Mouse (Mus musculus) kidney, adult 2 months (tissue): ENCODE results near the gene Polr2a.
"Not testable (repeated sequence)": the region's sequence is repeated elsewhere in the genome, so short reads cannot be mapped to it uniquely, and the experiment has no call there.

Experiments used
- CTCF ChIP-seq: fragments of 200-500 bp; conservative IDR thresholded peaks from 2 replicates; pipeline ENCODE4 v1.5.1; 2011; ENCODE audit warnings: low read depth, mild to moderate bottlenecking, control low read depth, low read length, moderate library complexity, mixed read lengths; ENCODE audit not compliant: insufficient read depth, insufficient read length
- POLR2A ChIP-seq: fragments of 200-500 bp; IDR thresholded peaks from one replicate; pipeline ENCODE4 v1.6.1; 2011; ENCODE audit warnings: low read depth, low read length, control low read depth

DNA sequence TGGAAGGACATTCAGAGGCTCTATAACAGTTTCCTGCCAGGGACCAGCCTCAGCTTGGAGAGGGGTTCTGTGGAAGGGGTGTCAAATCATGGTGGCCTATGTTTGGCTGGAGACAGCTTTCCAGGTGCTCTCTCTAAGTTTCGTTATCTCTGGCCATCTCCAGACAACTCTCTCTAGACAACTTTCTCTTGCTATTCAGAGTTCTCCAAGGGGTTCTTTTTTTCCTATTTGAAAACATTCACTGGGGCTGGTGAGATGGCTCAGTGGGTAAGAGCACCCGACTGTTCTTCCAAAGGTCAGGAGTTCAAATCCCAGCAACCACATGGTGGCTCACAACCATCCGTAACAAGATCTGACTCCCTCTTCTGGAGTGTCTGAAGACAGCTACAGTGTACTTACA lies 55.1 kb downstream of the Polr2a start:
- not testable (repeated sequence) for TF ChIP-seq CTCF, POLR2A
